Mouse (Mus musculus) WW6 (cell line): ENCODE results near the gene Cul1.
"Not testable (repeated sequence)": the region's sequence is repeated elsewhere in the genome, so short reads cannot be mapped to it uniquely, and the experiment has no call there.

ENCODE experiments used
- DNase-seq: peaks from one replicate; pipeline ENCODE4 v3.0.0-alpha.2; 2013; ENCODE audit warnings: low read depth, low spot score

Gene Cul1

DNA sequence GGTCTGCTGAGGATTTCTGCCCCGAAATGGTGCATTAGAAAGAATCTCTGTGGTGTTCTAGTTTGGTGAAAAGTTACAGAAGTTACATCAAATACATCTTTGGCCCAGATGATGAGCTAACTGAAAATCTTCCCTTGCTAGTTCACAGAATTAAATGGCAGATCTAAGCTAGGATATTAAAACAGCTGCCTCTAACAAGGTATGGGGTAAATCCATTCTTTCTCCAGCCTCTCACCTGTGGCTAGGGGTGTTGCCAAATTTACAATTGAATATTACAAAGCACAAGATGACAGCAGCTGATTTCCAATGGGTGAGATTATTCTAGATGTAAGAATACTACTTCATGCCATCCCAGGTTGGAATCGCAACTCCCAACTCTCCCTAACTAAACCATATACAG is at the start of gene Cul1:
Cul1 (plus strand) TSS at position 301 of the 400 bp plus-strand sequence.
- DNase-seq, result no peak

DNA sequence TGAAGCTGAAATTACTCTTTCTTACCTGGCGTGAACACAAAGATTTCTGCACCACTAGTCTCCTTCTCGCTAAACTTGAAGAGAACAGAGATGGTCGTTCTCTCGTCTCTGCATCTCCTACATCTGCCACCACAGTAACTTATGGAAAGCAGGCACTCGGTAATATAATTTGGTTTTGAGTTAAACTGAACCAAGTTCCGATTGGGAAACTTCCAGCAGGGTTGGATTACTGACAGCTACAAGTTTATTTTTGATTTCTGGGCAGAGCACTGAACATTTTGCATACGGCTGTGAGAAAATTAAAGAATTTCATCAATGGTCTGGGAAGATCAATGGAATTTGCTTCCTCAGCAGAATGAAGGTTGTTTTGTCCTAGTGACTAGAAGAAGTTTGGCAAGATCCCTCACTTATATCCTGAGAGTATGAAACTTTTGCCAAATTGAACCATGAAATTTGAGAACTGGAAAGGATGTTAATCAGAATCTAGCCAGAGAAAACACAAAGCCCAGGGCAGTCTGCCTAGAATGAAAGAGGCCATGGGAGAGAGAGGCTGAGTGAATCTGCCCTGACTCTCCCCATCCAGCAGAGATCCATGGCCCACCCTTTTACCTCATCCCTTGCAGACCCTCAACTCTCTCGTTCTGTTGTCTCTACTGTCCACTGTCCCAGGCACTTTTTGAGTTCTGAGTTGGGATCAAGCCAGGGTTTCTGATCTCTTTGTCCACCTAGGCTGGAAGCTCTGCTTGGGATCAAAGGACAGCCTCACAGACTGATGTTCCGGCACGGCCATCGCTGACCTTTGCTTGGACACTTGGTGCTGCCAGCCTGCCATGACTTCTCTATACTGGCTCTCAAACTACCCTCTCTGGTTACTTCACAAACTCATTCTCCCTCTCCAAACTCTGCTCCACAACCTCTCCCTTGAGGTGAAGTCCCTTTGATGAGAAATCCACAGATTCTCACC is 48.5 kb upstream of the Cul1 start:
- no peak for DNase-seq

DNA sequence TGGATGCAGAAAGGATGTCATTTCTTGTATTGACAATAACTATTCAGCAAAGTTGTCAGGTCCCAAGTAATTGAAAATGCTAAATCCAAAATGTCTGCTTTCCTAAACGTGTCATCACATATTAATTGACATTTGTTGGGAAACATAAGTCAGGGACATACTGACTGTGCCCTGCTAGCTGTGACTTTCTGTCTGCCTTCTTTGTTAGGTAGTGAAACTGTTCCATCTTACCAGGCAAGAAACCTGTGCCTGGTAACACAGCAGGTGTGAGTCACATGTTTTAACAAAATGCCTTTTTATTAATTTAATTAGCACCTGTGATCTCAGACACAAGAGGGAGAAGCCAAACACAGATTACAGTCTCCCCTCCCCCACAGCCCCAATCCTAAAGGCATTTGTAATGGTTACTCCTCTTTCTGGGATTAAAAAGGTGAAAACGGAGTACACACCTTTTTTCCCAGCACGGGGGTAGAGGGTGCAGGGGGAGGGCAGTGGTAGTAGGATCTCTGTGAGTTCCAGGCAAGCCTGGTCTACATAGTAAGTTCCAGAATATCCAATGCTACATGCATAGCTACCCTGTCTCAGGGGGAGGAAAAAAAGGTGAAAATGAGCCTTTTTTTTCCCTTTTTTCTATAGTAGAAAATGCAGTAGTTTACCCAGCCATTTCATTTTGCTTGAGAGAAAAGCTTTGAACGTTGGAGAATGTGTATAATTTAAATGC is 40.2 kb upstream of the Cul1 start:
- no peak for DNase-seq

DNA sequence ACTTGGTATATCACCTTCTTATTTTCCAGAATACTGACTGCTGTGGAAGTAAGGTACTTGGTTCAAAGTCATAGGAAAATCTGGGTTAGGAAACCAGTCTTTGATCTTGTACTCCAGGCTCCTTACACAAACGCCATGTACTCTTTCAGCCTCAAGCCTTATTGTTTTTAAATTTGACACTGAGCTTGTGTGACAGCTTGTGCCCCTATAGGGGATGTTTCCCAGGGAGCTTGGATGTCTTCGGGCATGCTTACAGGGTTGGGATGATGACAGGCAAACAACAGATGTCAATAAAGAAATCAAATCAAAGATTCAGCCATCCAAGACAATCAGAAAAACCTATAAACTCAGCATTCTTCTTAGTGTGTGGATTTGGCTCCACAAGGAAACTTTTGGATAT is 39.5 kb upstream of the Cul1 start:
- no peak for DNase-seq

DNA sequence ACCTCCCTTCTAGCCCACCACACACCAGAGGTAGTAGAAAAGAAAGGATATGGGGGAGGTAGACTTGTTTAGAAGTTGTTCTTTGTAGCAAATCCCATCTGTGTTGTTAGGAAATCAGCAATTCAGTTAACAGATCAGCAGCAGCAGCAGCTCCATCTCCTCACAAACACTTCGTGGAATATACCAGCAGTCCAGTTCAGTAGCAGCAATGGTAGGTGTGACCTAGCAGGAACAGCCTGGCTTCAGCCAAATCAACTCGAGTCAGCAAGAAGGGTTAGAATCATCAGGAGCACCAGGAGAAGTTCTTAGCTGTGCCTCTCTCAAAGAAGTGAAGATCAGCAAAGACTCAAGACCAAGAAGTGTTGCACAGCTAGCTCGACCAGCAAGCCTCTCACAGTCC is 34.5 kb upstream of the Cul1 start:
- no peak for DNase-seq

DNA sequence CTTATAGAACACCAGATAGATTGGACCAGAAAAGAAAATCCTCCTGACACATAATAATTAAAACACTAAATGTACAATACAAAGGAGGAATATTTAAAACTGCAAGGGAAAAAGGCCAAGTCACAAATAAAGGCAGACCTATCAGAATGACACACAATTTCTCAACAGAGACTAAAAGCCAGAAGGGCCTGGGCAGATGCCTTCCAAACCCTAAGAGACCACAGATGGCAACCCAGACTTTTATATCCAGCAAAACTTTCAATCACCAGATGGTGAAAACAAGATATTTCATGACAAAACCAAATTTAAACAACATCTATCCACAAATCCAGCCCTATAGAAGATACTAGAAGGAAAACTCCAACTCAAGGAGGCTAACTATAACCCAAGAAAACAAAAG is 33.0 kb upstream of the Cul1 start:
- no peak for DNase-seq

DNA sequence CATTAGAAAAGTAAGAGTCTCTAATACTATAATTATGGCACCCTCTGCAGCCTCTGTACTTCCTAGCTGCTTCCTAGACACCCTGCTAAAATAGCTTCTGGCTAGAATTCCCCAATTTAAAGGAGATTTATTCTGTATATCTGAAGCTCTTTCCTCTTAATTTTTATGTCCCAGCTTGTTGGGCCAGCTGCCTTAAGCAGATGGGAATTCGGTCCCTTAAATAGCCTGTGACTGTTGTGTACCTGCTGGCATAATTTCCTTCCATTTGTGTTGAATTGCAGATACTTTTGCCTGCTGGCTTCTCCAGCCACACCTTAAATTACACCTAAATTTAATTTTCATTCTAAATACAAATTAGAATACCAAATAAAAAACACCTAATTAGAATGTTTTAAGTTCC is 32.0 kb upstream of the Cul1 start:
- DNase-seq, result no peak

DNA sequence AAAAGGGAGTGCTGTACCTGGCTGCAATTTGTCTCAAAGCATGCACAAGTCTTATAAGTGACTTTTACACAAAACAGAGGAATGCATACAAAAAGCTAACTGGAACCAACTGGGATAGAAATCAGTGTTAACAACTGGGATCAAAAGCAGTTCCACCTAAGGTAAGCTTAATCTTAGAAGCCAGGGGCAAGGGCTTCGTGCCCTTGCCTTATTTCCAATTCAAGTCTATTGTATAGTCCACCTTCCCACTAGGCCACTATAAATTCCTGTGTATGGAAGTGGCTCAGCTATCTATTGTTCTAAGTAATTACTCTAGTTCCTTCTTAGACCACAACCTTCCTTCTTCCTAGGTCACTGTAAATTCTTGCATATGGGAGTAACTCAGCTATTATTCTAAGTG is 27.1 kb upstream of the Cul1 start:
- DNase-seq, result no peak

DNA sequence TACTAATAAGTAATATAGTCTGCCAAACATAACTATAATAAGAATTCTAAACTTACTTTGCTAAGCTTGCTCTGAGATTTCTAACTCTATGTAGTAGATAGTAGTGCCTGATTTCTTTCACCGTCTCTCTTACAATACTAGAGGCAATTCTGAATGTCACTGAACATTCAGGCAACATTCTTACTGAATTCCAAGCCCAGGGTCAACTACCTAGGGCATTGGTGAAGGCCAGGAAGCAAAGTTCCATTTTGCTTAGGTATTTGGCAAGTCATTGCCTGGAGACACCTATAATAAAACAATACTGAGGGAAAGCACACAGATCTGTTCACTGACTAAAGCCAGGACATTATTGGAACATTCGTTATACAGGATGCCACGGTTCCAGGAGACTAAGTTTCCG is 26.6 kb upstream of the Cul1 start:
- not testable (repeated sequence) for DNase-seq

DNA sequence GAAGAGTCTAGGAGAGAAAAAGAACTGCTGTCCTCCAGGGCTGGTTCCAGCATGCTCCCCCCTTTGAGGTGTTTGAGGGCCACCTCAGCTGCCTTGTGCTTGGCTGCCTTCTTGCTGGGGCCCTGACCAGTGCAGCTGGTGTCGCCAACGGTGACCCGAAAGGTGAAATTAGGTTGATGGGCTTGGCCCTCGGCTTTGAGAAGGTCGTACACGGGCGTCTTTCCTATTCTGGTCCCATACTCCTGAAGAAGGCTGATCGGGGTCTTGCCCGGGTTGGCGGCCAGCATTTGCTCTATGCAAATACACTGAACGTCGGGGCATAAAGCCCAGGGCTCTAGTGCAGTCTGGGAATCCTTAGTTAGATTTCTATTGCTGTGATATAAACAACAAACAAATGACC is 20.4 kb upstream of the Cul1 start:
- not testable (repeated sequence) for DNase-seq

DNA sequence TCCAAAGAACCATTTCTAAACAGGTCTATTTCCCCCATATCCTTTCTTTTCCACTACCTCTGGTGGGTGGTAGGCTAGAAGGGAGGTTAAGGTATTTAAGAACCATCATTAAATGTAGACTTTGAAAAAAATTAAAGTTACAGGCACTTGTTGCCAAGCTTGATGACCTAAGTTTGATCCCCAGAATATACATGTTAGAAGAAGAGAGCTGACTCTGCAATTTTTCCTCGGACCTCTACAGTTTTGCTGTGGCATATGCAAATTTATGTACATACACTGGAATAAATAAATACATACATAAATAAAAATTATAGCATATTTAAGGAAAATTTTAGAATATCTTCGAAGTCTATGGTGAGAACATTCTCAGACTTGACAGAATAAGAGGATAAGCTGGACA is 13.1 kb upstream of the Cul1 start:
- no peak for DNase-seq

DNA sequence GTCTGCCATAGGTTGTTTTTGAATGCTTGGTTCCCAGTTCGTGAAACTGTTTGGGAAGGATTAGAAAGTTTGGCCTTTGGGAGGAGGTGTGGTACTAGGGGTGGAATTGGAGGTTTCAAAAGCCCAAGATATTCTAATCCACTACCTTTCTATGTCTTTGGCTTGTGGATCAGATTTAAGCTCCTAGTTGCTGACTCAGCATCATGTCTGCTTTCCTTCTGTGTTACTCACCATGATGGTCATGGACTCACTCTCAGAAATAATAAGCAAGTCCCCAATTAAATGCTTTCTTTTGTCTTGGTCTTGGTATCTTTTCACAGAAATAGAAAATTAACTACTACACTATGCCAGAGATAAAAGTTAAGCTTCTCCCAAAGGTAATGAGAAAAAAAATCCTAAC is 5.5 kb upstream of the Cul1 start:
- DNase-seq, result no peak

DNA sequence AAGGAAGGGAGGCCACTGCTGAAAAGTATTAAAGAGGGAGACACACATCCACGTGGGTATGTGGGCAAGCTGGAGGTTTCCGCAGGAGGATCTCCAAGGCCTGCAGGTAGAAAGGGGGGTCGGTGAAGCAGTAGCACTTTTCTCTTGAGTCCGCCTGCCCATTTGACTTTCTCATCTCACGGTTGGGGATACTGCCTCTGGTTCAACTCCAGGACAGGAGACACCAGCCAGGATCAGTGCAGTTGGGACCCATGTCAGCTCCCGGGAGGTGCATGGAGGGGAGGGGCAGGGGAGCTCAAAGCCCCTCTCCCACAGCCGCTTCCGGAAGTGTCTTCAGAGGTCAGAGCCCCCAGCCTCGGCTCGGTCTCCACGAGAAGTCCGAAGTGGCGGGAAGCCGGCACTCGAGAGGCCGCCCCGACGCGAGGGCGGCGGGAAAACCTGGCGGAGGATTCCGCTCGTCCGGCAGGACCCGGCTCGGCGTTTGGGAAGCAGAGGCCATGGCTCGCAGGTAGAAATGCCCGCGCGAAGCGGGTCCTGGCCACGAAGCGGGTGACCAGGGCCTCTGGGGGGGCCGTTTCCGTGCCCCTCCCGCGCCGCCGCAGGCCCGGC is 428 bp downstream of the Cul1 start:
- DNase-seq, result peak; percentile 50

DNA sequence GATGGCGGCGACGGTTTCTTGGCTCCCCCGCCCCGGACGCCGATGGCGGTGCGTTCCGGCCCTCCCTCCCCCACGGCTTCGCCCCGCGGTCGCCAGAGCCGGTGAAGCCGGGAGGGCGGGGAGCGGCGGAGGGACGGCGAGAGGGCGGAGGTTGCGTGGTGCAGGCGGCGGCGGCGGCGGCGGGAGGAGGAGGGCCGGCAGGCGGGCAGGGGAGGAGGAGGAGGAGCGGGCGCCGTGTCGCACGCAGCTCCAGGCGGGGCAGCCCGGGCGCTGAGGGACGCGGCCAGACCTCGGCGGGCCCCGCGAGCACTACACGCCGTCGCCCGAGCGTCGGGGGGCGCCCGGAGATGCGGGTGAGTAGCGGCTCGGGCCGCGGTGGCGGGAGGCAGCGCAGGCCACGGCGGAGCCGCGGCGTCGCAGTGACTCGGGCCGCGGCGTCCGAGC is 955 bp downstream of the Cul1 start:
- DNase-seq, result peak; percentile 20

DNA sequence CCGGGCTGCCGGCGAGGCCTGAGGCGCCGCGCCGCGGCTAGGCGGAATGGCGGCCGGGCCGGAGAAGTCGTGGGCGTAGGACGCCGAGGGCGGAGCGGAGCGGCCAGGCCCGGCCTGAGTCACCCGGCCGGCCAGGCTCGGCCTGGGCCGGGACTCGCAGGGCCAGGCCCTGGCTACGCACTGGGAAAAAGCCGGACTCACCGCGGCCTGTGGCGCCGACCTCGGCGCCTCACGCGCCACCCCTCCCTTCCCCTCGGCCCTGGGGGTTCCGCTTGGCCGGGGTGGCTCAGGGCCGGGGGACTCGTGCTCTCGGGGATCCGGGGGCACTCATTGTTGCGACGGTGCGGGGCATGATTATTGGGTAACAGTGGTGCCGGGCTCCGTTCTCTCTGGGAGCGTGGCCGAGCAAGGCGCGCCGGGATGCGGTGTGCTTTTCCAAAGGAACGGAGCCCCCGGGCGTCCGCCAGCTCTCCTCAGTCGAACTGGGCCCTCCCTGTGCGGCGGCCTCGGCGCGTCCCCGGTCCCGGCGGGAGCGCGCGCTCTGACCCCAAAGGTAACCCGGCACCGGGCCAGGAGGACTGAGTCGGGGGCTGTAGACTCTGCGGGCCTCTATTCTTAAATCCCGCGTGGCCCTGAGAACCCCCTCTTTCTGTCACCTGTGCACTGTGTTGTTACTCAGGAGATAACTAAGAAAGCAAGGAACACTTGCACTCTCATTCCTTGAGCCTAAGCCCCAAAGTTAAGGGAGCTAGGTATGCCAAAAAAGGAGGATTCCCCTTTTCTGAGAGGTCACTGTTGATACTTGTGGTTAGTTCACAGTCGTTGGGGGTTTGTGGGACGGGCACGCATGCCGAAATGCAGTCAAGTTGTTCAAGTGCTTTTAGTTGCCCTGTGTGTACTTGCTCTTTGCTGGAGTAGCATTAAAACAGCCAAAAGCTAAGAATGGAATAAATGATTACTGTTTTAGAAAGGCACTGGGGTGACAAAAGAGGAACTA is 1.7 kb downstream of the Cul1 start:
- peak; percentile 29 for DNase-seq

DNA sequence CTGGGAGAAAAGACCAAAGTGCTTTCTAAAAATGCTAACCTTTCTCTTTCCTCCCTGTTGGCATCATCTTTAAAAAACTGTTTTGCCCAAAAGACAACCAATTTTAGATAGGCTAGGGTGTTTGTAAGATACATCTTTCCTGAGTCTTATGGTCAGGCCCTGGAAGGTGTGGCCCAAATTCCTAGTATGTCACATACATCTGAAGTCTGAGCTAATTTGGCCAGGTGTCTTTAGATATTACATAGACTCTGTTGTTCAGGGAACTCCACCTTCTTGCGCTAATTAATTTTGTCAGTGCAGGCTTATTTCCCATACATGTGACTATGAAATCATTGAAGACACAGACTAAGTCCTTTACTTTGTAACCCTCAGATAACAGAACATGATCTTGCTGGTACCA is 2.6 kb downstream of the Cul1 start:
- no peak for DNase-seq

DNA sequence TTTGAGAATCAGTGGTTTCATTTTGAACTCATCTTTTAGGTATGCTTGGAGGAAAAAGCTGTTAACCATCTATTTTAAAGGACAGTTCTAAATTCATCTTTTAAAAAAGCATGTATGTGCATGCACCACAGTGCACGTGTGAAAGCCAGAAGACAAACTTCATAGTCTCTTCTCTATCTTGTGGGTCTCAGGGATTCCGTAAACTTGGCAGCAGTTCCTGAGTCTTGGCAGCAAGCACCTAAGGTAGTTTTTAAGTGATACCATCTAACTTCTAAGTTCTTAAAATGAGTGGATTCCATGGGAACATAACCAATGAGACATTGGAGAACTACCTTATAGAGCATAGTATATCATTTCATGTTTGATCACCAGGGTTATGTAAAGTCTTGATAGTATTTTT is 3.7 kb downstream of the Cul1 start:
- no peak for DNase-seq

DNA sequence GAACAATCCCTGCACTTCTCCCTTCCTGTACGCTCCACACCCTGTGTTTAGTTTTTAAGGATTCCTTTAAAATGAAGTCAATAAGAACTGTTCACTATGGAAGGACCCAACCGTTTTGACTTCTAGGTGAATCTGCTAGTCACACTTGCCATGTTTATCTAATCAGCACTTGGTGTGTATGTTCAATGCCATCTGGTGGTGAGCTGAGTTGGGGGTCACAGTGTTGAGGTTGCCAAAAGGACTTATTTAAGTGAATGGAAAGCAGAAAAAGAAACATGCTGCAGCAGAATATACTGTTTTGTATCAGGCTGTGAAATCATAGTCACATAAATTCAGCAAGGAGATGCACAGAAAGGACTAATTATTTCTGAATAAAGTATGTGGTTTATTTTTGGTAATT is 12.2 kb downstream of the Cul1 start:
- no peak for DNase-seq

DNA sequence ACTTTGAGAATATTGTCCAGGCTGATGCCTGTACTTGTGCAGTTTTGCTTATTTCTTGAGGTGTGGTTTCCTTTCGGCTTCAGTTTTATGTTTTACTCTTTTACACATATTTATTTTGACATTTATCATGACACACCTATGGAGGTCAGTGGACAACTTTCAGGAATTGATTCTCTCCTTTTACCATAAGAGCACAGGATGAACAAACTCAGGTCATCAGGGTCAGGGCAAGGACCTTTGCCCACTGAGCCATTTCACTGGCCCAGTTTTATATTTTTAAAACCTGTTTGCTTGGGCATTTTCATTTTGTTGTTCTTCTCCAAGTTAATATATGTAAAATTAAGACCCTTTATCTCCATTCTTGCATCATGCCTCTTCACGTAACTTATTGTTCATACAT is 13.3 kb downstream of the Cul1 start:
- no peak for DNase-seq

DNA sequence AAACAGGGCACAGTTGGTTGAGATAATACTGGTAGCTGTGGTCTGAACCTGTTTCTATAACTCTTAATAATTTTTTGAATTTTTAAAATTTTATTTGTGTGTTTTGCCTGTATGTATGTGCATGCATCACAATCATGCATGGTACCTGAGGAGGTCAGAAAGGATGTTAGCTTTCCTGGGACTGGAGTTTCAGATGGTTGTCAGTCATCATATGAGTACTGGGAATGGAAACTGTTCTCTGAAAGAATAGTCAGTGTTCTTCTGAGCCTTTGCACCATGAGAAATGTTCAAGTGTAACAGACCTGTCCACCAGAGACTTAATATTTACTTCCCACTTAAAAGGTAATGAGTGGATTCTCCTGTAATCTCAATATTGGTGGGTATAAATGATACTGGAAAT is 13.9 kb downstream of the Cul1 start:
- DNase-seq, result no peak

DNA sequence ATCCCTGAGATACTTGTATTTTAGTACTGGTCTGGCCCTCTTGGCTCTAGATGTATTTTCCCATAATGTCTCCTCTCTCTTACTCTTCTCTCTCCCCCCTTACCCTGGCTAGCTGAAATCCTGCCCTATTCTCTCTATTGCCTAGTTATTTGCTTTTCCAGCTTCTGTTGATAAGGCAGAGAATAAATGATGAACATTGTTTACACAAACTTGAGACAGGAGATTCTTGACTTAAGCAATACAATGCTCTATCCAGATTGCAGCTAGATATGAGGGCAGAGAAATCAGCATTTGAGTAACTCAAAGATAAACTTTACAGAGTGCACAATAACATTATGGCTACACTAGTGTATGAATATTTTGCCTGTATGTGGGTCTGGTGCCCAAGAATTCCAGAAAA is 16.6 kb downstream of the Cul1 start:
- DNase-seq, result no peak
